Mouse (Mus musculus) forebrain, embryonic 14.5 days (tissue): ENCODE data around the gene Gm29094. TPM values are rescaled to one million over a fixed set of nuclear protein-coding genes. Genes with fewer than 3 reads are reported as not detected.

ENCODE experiments used
- polyA plus RNA-seq: library from polyadenylated mRNA; unstranded; fragments of >200 nt; fragmentation: Nextera tagmentation; extraction: Ambion mirVana; gene quantifications from 2 replicates; pipeline ENCODE4 v1.2.1, GENCODE M21; 2014

The Gm29094 gene
- polyA plus RNA-seq, 1 experiment from 2014 or later = not detected

Other genes starting within 250 kb of the Gm29094 start
- not detected in 2 replicates for gene Bcl2a1a, start 242.5 kb upstream of the Gm29094 start, polyA plus RNA-seq
- gene Trim43b, start 106.5 kb upstream of the Gm29094 start, polyA plus RNA-seq = not detected in 2 replicates
- gene Bcl2a1b, start 170 bp upstream of the Gm29094 start, polyA plus RNA-seq = 1.3 and 1.4 TPM in 2 replicates
- gene Mthfs, start 11.3 kb downstream of the Gm29094 start, polyA plus RNA-seq = 8.5 and 14.1 TPM in 2 replicates